Mouse (Mus musculus): ENCODE measurements around the gene Prune1.
"Not testable (repeated sequence)": the region's sequence is repeated elsewhere in the genome, so short reads cannot be mapped to it uniquely, and the experiment has no call there.

Gene Prune1

GRCm38 (mm10) chr3:95212889-95213608 lies 68.8 kb downstream of the Prune1 start:
- DNase-seq (ENCODE audit: low spot score): not testable (repeated sequence)

- no peak for DNase-seq (ENCODE audit: low spot score)
Observed at GRCm38 (mm10) chr3:95210585-95210984, 71.3 kb downstream of the Prune1 start.

- no peak for DNase-seq (ENCODE audit: low spot score)
Observed at GRCm38 (mm10) chr3:95208286-95208685, 73.6 kb downstream of the Prune1 start.

GRCm38 (mm10) chr3:95203880-95204279 lies 78.0 kb downstream of the Prune1 start:
- no peak for DNase-seq (ENCODE audit: low spot score)
